Mouse (Mus musculus): ENCODE data around the gene Naif1. TPM values are rescaled to one million over a fixed set of nuclear protein-coding genes. Genes with fewer than 3 reads are reported as not detected.
A peak's percentile ranks its signal among the peaks of the same experiment; 100 is the strongest.
"Not testable (repeated sequence)": the region's sequence is repeated elsewhere in the genome, so short reads cannot be mapped to it uniquely, and the experiment has no call there.

Gene Naif1
- polyA plus RNA-seq, 1 experiment from 2014 or later: 2.0 TPM

DNA sequence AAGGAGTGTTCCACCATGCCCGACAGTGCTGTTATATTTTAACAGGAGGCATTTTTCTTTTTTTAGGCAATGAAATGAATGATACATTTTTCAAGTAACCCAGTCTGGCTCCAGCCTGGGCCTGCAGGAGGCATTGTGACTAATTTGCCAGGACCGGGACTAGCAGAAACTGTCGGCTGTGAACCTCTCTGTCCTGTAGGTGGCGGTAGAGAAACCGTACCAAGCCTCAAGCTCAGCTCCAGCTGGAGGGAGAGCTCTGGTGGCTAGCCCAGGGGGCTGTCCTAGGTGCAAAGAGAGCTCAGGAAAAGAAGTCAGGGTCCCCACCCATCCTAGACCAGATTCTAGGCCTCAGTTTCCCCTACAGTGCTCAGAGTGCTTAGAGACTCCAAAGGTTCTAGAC, 38.4 kb downstream of the Naif1 start:
- H3K36me3 ChIP-seq (ENCODE audit: control insufficient read depth, insufficient read depth): no peaks in the 10 kb centered on the region
- 2% methylated on average over 5 of the region's 5 CpGs for WGBS (ENCODE audit: insufficient replicate concordance)
- H3K4me3 ChIP-seq (ENCODE audit: low read depth, low read length): no peak overlapping the region
- no peak for ATAC-seq (ENCODE audit: low read depth)
- no peaks in the 10 kb centered on the region for H3K9me3 ChIP-seq (replicated peaks; ENCODE audit: control insufficient read depth, low read length)
- no peak overlapping the region for H3K27ac ChIP-seq (ENCODE audit: low read length)
- H3K9ac ChIP-seq (ENCODE audit: low read depth, low read length): no peak overlapping the region
- peaks cover 9% of the 10 kb centered on the region for H3K4me1 ChIP-seq (ENCODE audit: control insufficient read depth, low read depth, low read length)
- H3K27me3 ChIP-seq (ENCODE audit: control insufficient read depth, insufficient read depth, low read depth, low read length): no peaks in the 10 kb centered on the region
- no peak overlapping the region for H3K4me2 ChIP-seq (ENCODE audit: low read depth, low read length)

DNA sequence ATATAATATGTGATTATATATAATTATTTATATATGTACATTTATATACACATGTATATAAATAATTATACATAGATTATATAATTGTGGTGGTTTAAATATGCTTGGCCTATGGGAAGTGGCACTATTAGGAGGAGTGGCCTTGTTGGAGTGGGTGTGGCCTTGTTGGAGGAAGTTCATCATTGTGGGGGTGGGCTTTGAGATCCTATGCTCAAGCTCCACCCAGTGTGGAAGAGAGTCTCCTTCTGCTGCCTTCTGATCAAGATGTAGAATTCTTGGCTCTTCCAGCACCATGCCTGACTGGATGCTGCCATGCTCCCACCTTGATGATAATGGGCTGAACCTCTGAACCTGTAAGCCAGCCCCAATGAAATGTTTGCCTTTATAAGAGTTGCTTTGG, 40.5 kb downstream of the Naif1 start:
- not testable (repeated sequence) for ATAC-seq (ENCODE audit: low read depth); H3K9ac ChIP-seq (ENCODE audit: low read depth, low read length); H3K4me3 ChIP-seq (ENCODE audit: low read depth, low read length); H3K27ac ChIP-seq (ENCODE audit: low read length); H3K4me2 ChIP-seq (ENCODE audit: low read depth, low read length); H3K27me3 ChIP-seq (ENCODE audit: control insufficient read depth, insufficient read depth, low read depth, low read length); H3K9me3 ChIP-seq (replicated peaks; ENCODE audit: control insufficient read depth, low read length); H3K36me3 ChIP-seq (ENCODE audit: control insufficient read depth, insufficient read depth)
- peaks cover 23% of the 10 kb centered on the region for H3K4me1 ChIP-seq (ENCODE audit: control insufficient read depth, low read depth, low read length)

DNA sequence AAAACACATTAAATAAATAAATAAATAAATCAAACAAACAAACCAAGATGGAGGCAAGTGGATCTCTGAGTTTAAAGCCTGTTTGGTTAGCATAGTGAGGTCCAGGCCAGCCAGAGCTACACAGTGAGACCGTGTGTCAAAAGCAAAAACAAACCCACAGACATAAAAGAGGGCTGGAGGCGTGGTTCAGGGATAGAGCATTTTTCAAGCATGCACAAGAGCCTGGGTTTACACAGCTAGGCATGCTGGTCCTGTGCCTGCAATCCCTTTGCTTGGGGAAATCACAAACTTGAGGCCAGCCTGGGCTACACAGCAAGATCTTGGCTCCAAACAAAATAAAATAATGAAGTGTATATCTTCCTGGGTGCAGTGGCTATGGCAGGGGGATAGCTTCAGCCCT, 42.4 kb downstream of the Naif1 start:
- WGBS (ENCODE audit: insufficient replicate concordance): 37% methylated on average over 2 of the region's 2 CpGs
- H3K9me3 ChIP-seq (replicated peaks; ENCODE audit: control insufficient read depth, low read length): no peaks in the 10 kb centered on the region
- H3K4me1 ChIP-seq (ENCODE audit: control insufficient read depth, low read depth, low read length): peaks cover 17% of the 10 kb centered on the region
- ATAC-seq (ENCODE audit: low read depth): no peak
- no peak overlapping the region for H3K27ac ChIP-seq (ENCODE audit: low read length)
- H3K27me3 ChIP-seq (ENCODE audit: control insufficient read depth, insufficient read depth, low read depth, low read length): no peaks in the 10 kb centered on the region
- no peak overlapping the region for H3K4me3 ChIP-seq (ENCODE audit: low read depth, low read length)
- H3K36me3 ChIP-seq (ENCODE audit: control insufficient read depth, insufficient read depth): no peaks in the 10 kb centered on the region
- H3K9ac ChIP-seq (ENCODE audit: low read depth, low read length): no peak overlapping the region
- no peak overlapping the region for H3K4me2 ChIP-seq (ENCODE audit: low read depth, low read length)

DNA sequence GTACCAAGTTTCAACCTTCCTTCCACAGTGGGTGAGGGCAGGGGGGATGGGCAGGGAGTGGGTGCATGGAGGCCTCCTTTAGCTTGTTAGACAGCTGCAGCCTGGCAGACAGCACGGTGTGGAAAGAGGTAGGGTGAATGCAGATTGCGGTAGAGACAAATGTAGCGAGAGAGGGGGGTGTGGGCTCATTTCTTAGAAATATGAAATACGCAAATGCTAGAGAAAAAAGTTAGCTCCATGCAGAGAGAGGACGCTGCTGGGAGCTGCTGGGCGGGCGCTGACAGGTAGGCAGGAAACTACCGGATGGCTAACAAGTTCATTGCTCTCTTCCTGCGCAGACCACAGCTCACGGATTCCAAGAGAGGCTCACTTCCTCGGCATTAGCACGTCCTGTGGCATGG, 43.0 kb downstream of the Naif1 start:
- ATAC-seq (ENCODE audit: low read depth): no peak
- Histone ChIP-seq H3K4me3 (ENCODE audit: low read depth, low read length) (no peak overlapping the region), H3K27ac (ENCODE audit: low read length) (no peak overlapping the region), H3K9me3 (replicated peaks; ENCODE audit: control insufficient read depth, low read length) (no peaks in the 10 kb centered on the region), H3K27me3 (ENCODE audit: control insufficient read depth, insufficient read depth, low read depth, low read length) (no peaks in the 10 kb centered on the region), H3K36me3 (ENCODE audit: control insufficient read depth, insufficient read depth) (no peaks in the 10 kb centered on the region), H3K4me1 (ENCODE audit: control insufficient read depth, low read depth, low read length) (peaks cover 17% of the 10 kb centered on the region), H3K4me2 (ENCODE audit: low read depth, low read length) (no peak overlapping the region), H3K9ac (ENCODE audit: low read depth, low read length) (no peak overlapping the region; the same call in 1 of the 2 replicates)
- 20% methylated on average over 12 of the region's 12 CpGs for WGBS (ENCODE audit: insufficient replicate concordance)

DNA sequence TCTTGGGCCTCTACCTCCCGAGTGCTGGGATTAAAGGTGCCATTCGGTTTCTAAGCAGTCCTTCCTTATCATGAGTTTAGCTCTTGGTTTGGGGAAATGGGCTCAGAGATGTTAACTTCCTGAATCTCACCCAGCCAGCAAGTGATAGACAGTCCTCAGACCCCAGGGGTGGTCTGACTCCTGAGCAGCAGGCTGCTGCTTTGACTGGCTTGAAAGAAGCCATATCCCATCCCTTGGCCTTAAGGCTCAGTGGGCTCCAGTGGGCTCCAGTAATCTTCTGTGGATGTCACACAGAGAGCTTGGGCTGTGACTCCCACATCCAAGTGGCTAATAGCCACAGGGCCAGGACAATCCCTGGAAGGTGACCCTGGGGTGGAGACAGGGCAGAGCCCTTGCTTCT, 44.3 kb downstream of the Naif1 start:
- Histone ChIP-seq H3K9ac (ENCODE audit: low read depth, low read length) (no peak overlapping the region), H3K27ac (ENCODE audit: low read length) (peak overlapping the region; percentile 33), H3K27me3 (ENCODE audit: control insufficient read depth, insufficient read depth, low read depth, low read length) (no peaks in the 10 kb centered on the region), H3K36me3 (ENCODE audit: control insufficient read depth, insufficient read depth) (no peaks in the 10 kb centered on the region), H3K4me2 (ENCODE audit: low read depth, low read length) (no peak overlapping the region), H3K4me3 (ENCODE audit: low read depth, low read length) (no peak overlapping the region), H3K4me1 (ENCODE audit: control insufficient read depth, low read depth, low read length) (peaks cover 17% of the 10 kb centered on the region), H3K9me3 (replicated peaks; ENCODE audit: control insufficient read depth, low read length) (no peaks in the 10 kb centered on the region)
- WGBS (ENCODE audit: insufficient replicate concordance): 10% methylated on average over 2 of the region's 2 CpGs
- no peak for ATAC-seq (ENCODE audit: low read depth)

DNA sequence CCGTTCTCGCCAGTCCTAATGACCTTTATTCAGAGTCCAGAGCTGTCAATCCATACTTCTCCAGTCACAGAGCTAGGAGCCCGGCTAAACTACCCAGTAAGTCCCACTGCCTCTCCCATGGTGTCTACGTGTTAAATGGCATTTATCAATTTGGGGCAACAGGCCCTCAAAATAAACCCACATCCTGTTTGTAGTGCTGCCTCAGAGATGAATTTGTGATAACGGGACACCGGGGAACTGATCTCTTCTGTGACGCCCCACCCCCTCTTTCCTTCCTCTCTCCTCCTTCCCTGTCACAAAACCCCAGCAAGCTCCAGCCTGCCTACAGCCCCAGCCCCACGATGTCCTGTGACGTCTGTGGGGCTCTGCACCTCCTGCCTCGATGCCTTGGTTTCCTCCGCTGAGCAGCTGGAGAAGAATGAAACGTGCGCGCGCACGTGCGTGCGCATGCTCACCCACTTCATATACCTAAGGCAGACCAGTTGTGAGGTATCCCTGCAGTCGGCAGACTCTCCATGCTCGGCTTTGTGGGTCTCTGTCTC, 45.0 kb downstream of the Naif1 start:
- H3K9ac ChIP-seq (ENCODE audit: low read depth, low read length): 0 out of 2 replicates have a peak overlapping the region, but pooled peaks have one; percentile 24
- H3K36me3 ChIP-seq (ENCODE audit: control insufficient read depth, insufficient read depth): no peaks in the 10 kb centered on the region
- H3K9me3 ChIP-seq (replicated peaks; ENCODE audit: control insufficient read depth, low read length): no peaks in the 10 kb centered on the region
- H3K4me2 ChIP-seq (ENCODE audit: low read depth, low read length): peak overlapping the region; percentile 60
- peaks cover 17% of the 10 kb centered on the region for H3K4me1 ChIP-seq (ENCODE audit: control insufficient read depth, low read depth, low read length)
- peak overlapping the region; percentile 37 for H3K4me3 ChIP-seq (ENCODE audit: low read depth, low read length)
- WGBS (ENCODE audit: insufficient replicate concordance): 15% methylated on average over 20 of the region's 20 CpGs
- peak overlapping the region; percentile 53 for H3K27ac ChIP-seq (ENCODE audit: low read length)
- ATAC-seq (ENCODE audit: low read depth): peak; percentile 66
- H3K27me3 ChIP-seq (ENCODE audit: control insufficient read depth, insufficient read depth, low read depth, low read length): no peaks in the 10 kb centered on the region

DNA sequence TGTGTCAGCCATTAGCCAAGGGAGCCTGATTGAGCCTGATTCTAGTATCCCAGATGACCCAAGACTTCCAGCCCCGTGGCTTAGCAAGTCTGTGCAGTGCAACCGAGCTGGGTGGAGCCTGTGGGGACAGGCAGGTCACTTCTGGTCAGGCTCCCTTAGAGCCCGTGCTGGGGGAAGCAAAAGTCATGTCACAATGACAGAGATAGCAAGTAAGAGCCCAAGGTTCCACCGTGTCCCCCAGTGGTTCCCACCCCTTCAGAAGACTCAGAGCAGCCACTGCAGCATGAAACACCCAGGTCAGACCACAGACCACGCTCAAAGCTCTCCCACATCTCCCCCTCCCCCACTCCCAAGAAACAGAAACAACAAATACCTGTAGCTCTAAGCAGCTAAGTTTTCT, 45.9 kb downstream of the Naif1 start:
- ATAC-seq (ENCODE audit: low read depth): peak; percentile 35; the same call in 1 of the 2 replicates
- 0 out of 2 replicates have a peak overlapping the region, but pooled peaks have one; percentile 60 for H3K4me2 ChIP-seq (ENCODE audit: low read depth, low read length)

DNA sequence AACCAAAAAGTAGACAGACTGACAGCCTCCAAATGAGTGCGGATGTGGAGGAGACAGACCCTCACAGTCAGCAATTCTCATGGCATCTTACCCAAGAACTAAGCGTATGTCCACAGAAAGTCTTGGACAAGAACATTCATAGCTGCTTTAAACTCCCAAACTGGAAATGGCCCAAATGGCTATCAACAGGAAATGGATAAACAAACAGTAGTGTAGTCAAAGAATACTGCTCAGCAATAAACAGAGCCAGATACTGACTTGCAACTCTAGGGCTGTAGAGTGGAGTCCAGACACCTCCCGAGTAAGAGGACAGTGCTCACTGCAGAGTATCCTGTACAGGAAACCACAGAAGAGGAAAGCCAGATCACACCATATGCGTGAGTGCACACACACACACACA, 49.1 kb downstream of the Naif1 start:
- H3K4me3 ChIP-seq (ENCODE audit: low read depth, low read length): no peak overlapping the region
- no peaks in the 10 kb centered on the region for H3K9me3 ChIP-seq (replicated peaks; ENCODE audit: control insufficient read depth, low read length)
- no peak overlapping the region for H3K27ac ChIP-seq (ENCODE audit: low read length)
- no peaks in the 10 kb centered on the region for H3K36me3 ChIP-seq (ENCODE audit: control insufficient read depth, insufficient read depth)
- H3K9ac ChIP-seq (ENCODE audit: low read depth, low read length): no peak overlapping the region
- peak; percentile 51 for ATAC-seq (ENCODE audit: low read depth)
- no peak overlapping the region for H3K4me2 ChIP-seq (ENCODE audit: low read depth, low read length)
- H3K4me1 ChIP-seq (ENCODE audit: control insufficient read depth, low read depth, low read length): peaks cover 16% of the 10 kb centered on the region
- no peaks in the 10 kb centered on the region for H3K27me3 ChIP-seq (ENCODE audit: control insufficient read depth, insufficient read depth, low read depth, low read length)
- 54% methylated on average over 4 of the region's 4 CpGs for WGBS (ENCODE audit: insufficient replicate concordance)

More for the DNA sequence above, 45.9 kb downstream of the Naif1 start:
- Histone ChIP-seq H3K27me3 (ENCODE audit: control insufficient read depth, insufficient read depth, low read depth, low read length) (no peaks in the 10 kb centered on the region), H3K9me3 (replicated peaks; ENCODE audit: control insufficient read depth, low read length) (no peaks in the 10 kb centered on the region), H3K4me3 (ENCODE audit: low read depth, low read length) (no peak overlapping the region), H3K9ac (ENCODE audit: low read depth, low read length) (no peak overlapping the region), H3K27ac (ENCODE audit: low read length) (no peak overlapping the region), H3K4me1 (ENCODE audit: control insufficient read depth, low read depth, low read length) (peaks cover 17% of the 10 kb centered on the region), H3K36me3 (ENCODE audit: control insufficient read depth, insufficient read depth) (no peaks in the 10 kb centered on the region)
- WGBS (ENCODE audit: insufficient replicate concordance): 14% methylated on average over 5 of the region's 5 CpGs

DNA sequence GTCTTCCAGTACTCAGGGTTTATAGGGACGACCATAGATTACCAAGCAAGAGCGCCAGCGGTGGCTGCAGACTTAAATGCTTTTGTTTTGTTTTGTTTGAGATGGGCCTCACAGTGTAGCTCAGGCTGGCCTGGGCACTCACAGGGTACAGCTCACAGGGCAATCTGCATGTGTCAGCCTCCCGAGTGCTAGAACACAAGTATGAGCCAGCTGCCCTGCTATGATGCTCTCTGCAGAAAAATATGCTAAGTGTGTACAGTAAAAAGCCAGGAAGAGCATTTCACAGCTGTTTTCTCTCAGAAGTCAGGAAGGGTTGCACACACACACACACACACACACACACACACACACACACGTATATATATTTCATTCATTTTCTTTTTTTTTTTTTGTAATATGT, 50.2 kb downstream of the Naif1 start:
- H3K9ac ChIP-seq (ENCODE audit: low read depth, low read length): no peak overlapping the region
- ATAC-seq (ENCODE audit: low read depth): no peak
- no peaks in the 10 kb centered on the region for H3K36me3 ChIP-seq (ENCODE audit: control insufficient read depth, insufficient read depth)
- H3K9me3 ChIP-seq (replicated peaks; ENCODE audit: control insufficient read depth, low read length): no peaks in the 10 kb centered on the region
- WGBS (ENCODE audit: insufficient replicate concordance): 58% methylated on average over 5 of the region's 5 CpGs
- H3K27ac ChIP-seq (ENCODE audit: low read length): no peak overlapping the region
- H3K4me2 ChIP-seq (ENCODE audit: low read depth, low read length): no peak overlapping the region
- H3K27me3 ChIP-seq (ENCODE audit: control insufficient read depth, insufficient read depth, low read depth, low read length): no peaks in the 10 kb centered on the region
- H3K4me1 ChIP-seq (ENCODE audit: control insufficient read depth, low read depth, low read length): peaks cover 5% of the 10 kb centered on the region
- H3K4me3 ChIP-seq (ENCODE audit: low read depth, low read length): no peak overlapping the region

Data from liver, embryonic 16.5 days (tissue).